Mouse (Mus musculus) cerebellum, adult 9-10 months (tissue): ENCODE results near the gene Dazap2.

Experiments
- DNase-seq: peaks from one replicate; pipeline ENCODE4 v3.0.0; 2022

Gene Dazap2

GRCm38 (mm10) chr15:100639972-100640750, 25.0 kb downstream of the Dazap2 start:
- no peak for DNase-seq

GRCm38 (mm10) chr15:100641226-100641810, 26.2 kb downstream of the Dazap2 start:
- no peak for DNase-seq

GRCm38 (mm10) chr15:100642451-100642850, 27.3 kb downstream of the Dazap2 start:
- no peak for DNase-seq

DNA sequence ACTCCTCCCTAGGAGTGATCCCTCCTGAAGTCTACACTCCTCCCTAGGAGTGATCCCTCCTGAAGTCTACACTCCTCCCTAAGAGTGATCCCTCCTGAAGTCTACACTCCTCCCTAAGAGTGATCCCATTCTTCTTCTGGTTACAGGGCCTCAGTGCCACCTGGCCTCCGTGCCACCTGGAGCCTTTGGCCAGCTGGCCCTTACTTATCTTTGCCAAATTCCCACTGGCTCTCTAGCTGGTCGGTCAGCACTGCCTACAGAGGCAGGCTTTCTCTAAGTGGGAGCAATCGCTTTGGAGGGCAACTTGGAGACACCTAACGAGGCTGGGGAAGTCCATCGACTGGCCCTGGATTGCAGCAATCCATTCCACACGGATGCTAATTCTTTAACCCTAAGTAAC, 31.0 kb downstream of the Dazap2 start:
- DNase-seq, result peak; percentile 82

GRCm38 (mm10) chr15:100650111-100650510, 35.0 kb downstream of the Dazap2 start:
- DNase-seq, result peak; percentile 56

GRCm38 (mm10) chr15:100651610-100652009, 36.5 kb downstream of the Dazap2 start:
- no peak for DNase-seq

- no peak for DNase-seq
These were observed 39.1 kb downstream of the Dazap2 start for GRCm38 (mm10) chr15:100654271-100654670.

DNA sequence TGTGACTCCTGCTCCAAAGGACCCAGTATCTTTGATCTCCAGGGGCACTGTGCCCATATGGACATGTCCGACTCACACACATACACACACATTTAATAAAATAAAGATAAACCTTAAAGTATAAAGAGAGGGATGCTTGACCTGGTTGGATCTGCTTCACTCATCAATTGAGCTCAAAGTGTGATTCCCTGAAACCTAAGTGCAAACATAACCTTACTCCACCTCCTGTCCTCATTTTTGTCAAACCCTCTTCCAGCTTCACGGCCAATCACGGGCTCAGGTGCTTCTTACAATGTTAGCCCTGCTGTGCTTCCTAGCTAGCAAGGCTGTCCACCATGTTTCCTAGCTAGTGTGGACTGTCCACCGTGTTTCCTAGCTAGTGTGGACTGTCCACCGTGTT, 40.1 kb downstream of the Dazap2 start:
- no peak for DNase-seq

DNA sequence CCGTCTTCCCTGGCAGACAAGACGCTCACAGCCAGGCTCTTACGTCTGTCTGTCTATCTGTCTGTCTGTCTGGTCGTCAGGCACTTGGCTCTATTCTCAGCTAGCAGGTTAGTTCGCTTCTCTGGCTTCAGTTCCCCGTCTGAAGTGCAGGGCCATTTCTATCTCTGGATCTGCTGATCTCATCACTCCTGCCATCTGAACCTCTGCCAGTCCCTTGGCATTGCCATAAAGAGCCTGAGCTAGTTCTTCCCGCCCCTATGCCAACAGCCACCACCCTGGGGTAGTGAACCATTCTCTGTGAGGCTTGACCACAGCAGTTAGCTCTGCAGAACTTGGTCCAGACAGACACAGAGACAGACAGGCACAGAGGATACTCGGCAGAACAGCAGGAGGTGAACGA, 45.2 kb downstream of the Dazap2 start:
- DNase-seq, result peak; percentile 48

- DNase-seq, result no peak
These were observed 45.7 kb downstream of the Dazap2 start for GRCm38 (mm10) chr15:100660805-100661204.

- DNase-seq, result no peak
These were observed 49.7 kb downstream of the Dazap2 start for GRCm38 (mm10) chr15:100664813-100665274.

DNA sequence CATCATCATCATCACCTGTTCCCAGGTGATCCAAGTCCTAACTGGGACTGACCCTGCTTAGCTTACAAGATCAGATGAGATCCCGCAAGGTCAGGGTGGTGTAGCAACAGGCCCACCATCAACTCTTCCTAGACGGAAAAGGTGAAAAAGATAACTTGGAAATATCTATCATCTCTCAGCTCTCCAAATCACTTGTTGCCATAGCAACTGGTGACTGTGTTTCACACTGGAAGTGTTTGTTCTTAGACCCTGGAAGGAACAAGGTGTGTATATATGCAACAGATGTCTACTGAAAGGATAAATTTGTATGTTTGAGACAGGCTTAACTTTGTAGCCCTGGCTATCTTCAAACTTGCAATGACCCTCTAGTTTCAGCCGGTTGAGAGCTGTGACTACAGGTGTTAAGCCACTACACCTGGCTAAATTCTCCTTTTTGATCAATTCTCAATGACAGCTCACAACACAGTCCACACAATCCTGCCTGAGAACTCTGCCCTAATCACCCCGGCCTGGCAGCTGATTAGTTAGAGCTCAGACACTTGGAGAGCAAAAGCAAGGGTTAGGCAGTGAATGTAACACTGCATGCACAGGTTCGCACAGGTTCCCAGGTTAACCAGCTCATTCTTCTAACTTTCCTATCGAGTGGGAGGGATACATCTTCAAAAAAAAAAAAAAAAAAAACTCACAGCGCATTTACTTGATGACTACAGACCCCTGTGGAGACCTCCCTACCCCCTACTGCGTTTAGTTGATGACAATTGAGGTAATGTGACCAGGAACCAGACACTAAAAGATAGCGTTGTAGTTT, 50.5 kb downstream of the Dazap2 start:
- no peak for DNase-seq

DNA sequence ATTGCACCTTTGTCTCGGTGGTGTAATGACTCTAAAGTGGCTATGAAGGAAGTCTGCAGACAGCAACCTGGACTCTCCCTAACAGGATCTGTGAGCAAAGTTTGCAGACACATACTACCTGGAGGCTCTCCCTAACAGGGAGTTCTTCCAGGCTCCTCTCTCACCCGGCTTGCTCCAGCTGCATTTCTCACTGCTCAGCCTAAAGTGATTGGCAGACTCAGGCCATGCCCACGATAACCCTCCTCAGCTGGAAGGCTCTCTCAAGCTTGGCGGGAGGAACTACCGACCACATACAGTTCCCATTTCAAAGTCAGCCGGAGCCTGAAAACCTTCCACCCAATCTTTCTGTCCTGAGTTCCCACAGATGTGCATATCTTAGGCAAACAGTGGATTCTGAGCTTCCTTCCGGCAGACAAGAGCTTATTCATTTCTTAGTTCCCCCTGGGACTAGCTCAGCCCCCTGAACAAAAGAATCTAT, 51.1 kb downstream of the Dazap2 start:
- DNase-seq, result no peak

DNA sequence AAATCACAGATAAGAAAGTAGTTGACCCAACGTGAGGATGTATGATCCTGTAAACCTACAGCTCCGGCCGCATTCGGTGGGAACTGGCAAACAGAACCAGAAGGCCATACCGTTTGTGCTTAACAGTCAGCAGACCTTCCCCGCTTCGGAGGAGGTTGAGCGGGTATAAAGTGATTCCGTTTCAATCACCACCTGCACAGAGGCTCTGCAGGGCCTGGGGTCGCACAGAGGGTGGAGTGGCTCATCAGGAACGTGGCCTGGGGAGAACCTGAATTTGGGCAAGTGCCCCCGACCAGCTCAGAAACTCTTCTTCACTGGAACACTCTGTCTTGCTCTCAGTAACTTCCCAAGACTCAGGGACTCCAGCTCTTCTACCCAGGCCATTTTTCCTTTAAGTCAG, 51.7 kb downstream of the Dazap2 start:
- DNase-seq, result no peak

- DNase-seq, result no peak
These were observed 52.3 kb downstream of the Dazap2 start for GRCm38 (mm10) chr15:100667420-100667819.

- no peak for DNase-seq
These were observed 52.9 kb downstream of the Dazap2 start for GRCm38 (mm10) chr15:100667871-100668545.

- no peak for DNase-seq
These were observed 54.2 kb downstream of the Dazap2 start, which contains the start of gene Bin2 for GRCm38 (mm10) chr15:100669337-100669736. Gene Bin2, minus strand, starts transcription at chr15:100669553.

DNA sequence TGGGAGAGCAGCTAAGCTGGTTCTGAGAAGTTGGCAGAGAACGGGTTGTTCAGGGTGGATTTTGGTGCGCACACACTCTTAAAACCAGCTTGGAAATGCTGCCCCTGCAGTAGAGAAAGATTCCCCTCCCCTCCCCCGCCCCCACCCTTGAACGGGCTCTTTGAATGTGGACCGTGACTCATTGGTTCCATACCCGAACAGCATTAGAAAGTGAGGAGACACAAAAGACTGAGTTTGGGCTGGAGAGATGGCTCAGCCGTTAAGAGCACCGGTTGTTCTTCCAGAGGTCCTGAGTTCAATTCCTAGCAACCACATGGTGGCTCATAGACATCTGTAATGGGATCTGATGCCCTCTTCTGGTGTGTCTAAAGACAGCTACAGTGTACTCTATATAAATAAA, 54.9 kb downstream of the Dazap2 start:
- no peak for DNase-seq
